10 mouse cellular contexts compared by ENCODE assay signal in the genomic region with DNA sequence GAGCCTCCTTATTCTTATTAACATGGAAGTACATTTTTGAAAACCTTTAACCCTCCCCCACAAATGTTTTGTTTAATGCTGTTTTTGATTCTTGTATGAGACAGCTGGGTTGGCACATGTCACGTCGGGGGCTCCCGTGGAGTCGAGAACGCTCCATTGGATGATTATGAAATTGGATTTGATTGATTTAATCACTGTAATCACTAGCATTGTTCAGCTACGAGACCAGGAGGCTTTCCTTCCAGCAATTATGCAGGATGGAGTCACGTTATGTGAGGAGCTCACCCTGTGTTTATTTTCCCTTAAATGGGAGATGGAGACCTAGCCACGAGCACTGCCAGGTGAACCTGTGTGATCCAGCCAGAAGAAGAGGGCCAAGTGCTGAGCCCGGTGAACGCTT. TPM values are rescaled to one million over a fixed set of nuclear protein-coding genes. Genes with fewer than 3 reads are reported as not detected.
DNase-seq lines count a peak whose midpoint lies in the region; ATAC-seq and TF ChIP-seq lines count a peak whose summit lies in the region.
"Had no signal": no experiment of that assay in that cellular context is flagged by ENCODE, and none has a peak within 500 bp of the region (broad histone marks: within the 10 kb centered on the region; RNA-seq: fewer than 3 reads in every experiment).

A gene (plus strand): TSS at position 357 of the 400 bp plus-strand sequence.

- WGBS in hindbrain, embryonic 11.5 days, result 85% methylated on average over 10 of the region's 10 CpGs
- 83% methylated on average over 10 of the region's 10 CpGs for WGBS in hindbrain, embryonic 10.5 days
- 49% methylated on average over 10 of the region's 10 CpGs for WGBS in hindbrain, postnatal 0 days
- WGBS in midbrain, embryonic 15.5 days, result 53% methylated on average over 10 of the region's 10 CpGs
- 63% methylated on average over 10 of the region's 10 CpGs for WGBS in lung, postnatal 0 days

- H3K27me3 ChIP-seq in hindbrain, embryonic 11.5 days (ENCODE audit: control insufficient read depth, insufficient read depth, low read length), result no peaks in the 10 kb centered on the region
- H3K27me3 ChIP-seq in hindbrain, embryonic 10.5 days (ENCODE audit: insufficient read depth, poor library complexity, severe bottlenecking), result no peaks in the 10 kb centered on the region
- H3K27me3 ChIP-seq in hindbrain, postnatal 0 days (ENCODE audit: insufficient read depth, low read length), result no peaks in the 10 kb centered on the region
- no peaks in the 10 kb centered on the region for H3K27me3 ChIP-seq in midbrain, embryonic 15.5 days (replicated peaks)
- H3K27me3 ChIP-seq in lung, postnatal 0 days (replicated peaks; ENCODE audit: insufficient read depth, low read length), result no peaks in the 10 kb centered on the region

- H3K4me3 ChIP-seq in hindbrain, embryonic 11.5 days (ENCODE audit: low read depth, low read length), result no peak within 1 kb of the TSS
- no peak within 1 kb of the TSS for H3K4me3 ChIP-seq in hindbrain, embryonic 10.5 days
- H3K4me3 ChIP-seq in hindbrain, postnatal 0 days (ENCODE audit: low read length), result no peak within 1 kb of the TSS
- no peak within 1 kb of the TSS for H3K4me3 ChIP-seq in midbrain, embryonic 15.5 days
- no peak within 1 kb of the TSS for H3K4me3 ChIP-seq in lung, postnatal 0 days (ENCODE audit: low read depth, low read length)

- no peaks in the 10 kb centered on the region for H3K9me3 ChIP-seq in hindbrain, embryonic 11.5 days (ENCODE audit: control insufficient read depth, low read length)
- H3K9me3 ChIP-seq in hindbrain, embryonic 10.5 days, result no peaks in the 10 kb centered on the region
- no peaks in the 10 kb centered on the region for H3K9me3 ChIP-seq in hindbrain, postnatal 0 days (ENCODE audit: low read length)
- no peaks in the 10 kb centered on the region for H3K9me3 ChIP-seq in midbrain, embryonic 15.5 days
- no peaks in the 10 kb centered on the region for H3K9me3 ChIP-seq in lung, postnatal 0 days (ENCODE audit: low read length)

- H3K27ac ChIP-seq in hindbrain, embryonic 11.5 days (ENCODE audit: low read depth, low read length), result no peak within 1 kb of the TSS
- no peak within 1 kb of the TSS for H3K27ac ChIP-seq in hindbrain, embryonic 10.5 days
- peak within 1 kb of the TSS; percentile 37 for H3K27ac ChIP-seq in hindbrain, postnatal 0 days
- 0 out of 2 replicates have a peak within 1 kb of the TSS, but pooled peaks have one; percentile 21 for H3K27ac ChIP-seq in midbrain, embryonic 15.5 days
- no peak within 1 kb of the TSS for H3K27ac ChIP-seq in lung, postnatal 0 days (ENCODE audit: low read length)

- TF ChIP-seq CTCF in hindbrain, postnatal 0 days (IDR thresholded peaks at IDR 0.05; ENCODE audit: low read depth), result no peak
- no peak for TF ChIP-seq CTCF in lung, postnatal 0 days (IDR thresholded peaks at IDR 0.05)

- no peak within 1 kb of the TSS for H3K4me2 ChIP-seq in hindbrain, embryonic 11.5 days (replicated peaks; ENCODE audit: low read depth, low read length)
- no peak within 1 kb of the TSS for H3K4me2 ChIP-seq in hindbrain, postnatal 0 days (ENCODE audit: low read depth, low read length)
- no peak within 1 kb of the TSS for H3K4me2 ChIP-seq in midbrain, embryonic 15.5 days
- no peak within 1 kb of the TSS for H3K4me2 ChIP-seq in lung, postnatal 0 days (replicated peaks; ENCODE audit: low read depth, low read length)
- H3K4me2 ChIP-seq: lung, embryonic 14.5 days had no signal

- no peak for DNase-seq in hindbrain, embryonic 11.5 days (ENCODE audit: low spot score)
- DNase-seq in hindbrain, embryonic 10.5 days (ENCODE audit: low spot score), result no peak
- DNase-seq in hindbrain, postnatal 0 days (ENCODE audit: low spot score), result peak; percentile 61
- no peak for DNase-seq in adrenal gland, postnatal 10 days
- DNase-seq in lung, postnatal 0 days (ENCODE audit: low spot score), result no peak
- DNase-seq in cerebellum, adult 11-12 months, result no peak
- DNase-seq: lung, embryonic 14.5 days; right cerebral cortex, postnatal 25 days had no signal

- TF ChIP-seq EP300 in lung, postnatal 0 days (IDR thresholded peaks at IDR 0.05), result no peak

- no peaks in the 10 kb centered on the region for H3K36me3 ChIP-seq in hindbrain, embryonic 11.5 days (ENCODE audit: control insufficient read depth, insufficient read depth, low read length)
- no peaks in the 10 kb centered on the region for H3K36me3 ChIP-seq in hindbrain, embryonic 10.5 days
- no peaks in the 10 kb centered on the region for H3K36me3 ChIP-seq in hindbrain, postnatal 0 days (ENCODE audit: insufficient read depth, low read length)
- H3K36me3 ChIP-seq in midbrain, embryonic 15.5 days (replicated peaks), result no peaks in the 10 kb centered on the region
- no peaks in the 10 kb centered on the region for H3K36me3 ChIP-seq in lung, postnatal 0 days (ENCODE audit: insufficient read depth, low read length)

- ATAC-seq in hindbrain, embryonic 11.5 days (ENCODE audit: low FRiP score), result no peak
- no peak for ATAC-seq in erythroblast, adult 5-6 weeks (replicated peaks; ENCODE audit: low FRiP score, poor library complexity, severe bottlenecking)
- peak; percentile 53 for ATAC-seq in hindbrain, postnatal 0 days
- ATAC-seq in midbrain, embryonic 15.5 days (replicated peaks), result no peak
- ATAC-seq in lung, postnatal 0 days, result no peak

- H3K9ac ChIP-seq in hindbrain, embryonic 11.5 days (ENCODE audit: low read depth, low read length), result no peak within 1 kb of the TSS
- H3K9ac ChIP-seq in hindbrain, postnatal 0 days (replicated peaks; ENCODE audit: low read length), result no peak within 1 kb of the TSS
- no peak within 1 kb of the TSS for H3K9ac ChIP-seq in midbrain, embryonic 15.5 days
- H3K9ac ChIP-seq in lung, postnatal 0 days (replicated peaks; ENCODE audit: low read depth), result no peak within 1 kb of the TSS
- H3K9ac ChIP-seq: lung, embryonic 14.5 days had no signal

- no peaks in the 10 kb centered on the region for H3K4me1 ChIP-seq in hindbrain, embryonic 11.5 days (replicated peaks; ENCODE audit: control insufficient read depth, insufficient read depth, low read length)
- H3K4me1 ChIP-seq in hindbrain, embryonic 10.5 days (replicated peaks), result peaks cover 5% of the 10 kb centered on the region
- H3K4me1 ChIP-seq in hindbrain, postnatal 0 days (ENCODE audit: insufficient read depth, low read length), result peaks cover 2% of the 10 kb centered on the region; the same call in 1 of the 2 replicates
- H3K4me1 ChIP-seq in midbrain, embryonic 15.5 days, result peaks cover 9% of the 10 kb centered on the region
- H3K4me1 ChIP-seq in lung, postnatal 0 days (ENCODE audit: insufficient read depth, low read depth, low read length), result no peaks in the 10 kb centered on the region

RNA-seq across cellular contexts. Expression of the gene that starts here (rescaled TPM):
- polyA plus RNA-seq in hindbrain, embryonic 11.5 days (2014; fragmentation: Nextera tagmentation; extraction: Ambion mirVana), result 9.5 and 10.4 TPM in 2 replicates
- polyA plus RNA-seq in hindbrain, embryonic 10.5 days (2016; fragmentation: Nextera tagmentation; extraction: Ambion mirVana), result 3.7 and 6.4 TPM in 2 replicates
- total RNA-seq in erythroblast, adult 5-6 weeks (2015; ENCODE audit: low replicate concordance), result 20.2 and 21.1 TPM in 2 replicates
- 13.3 and 18.8 TPM in 2 replicates for total RNA-seq in erythroblast, adult 5-6 weeks (2017; ENCODE audit: low replicate concordance)
- total RNA-seq in hindbrain, postnatal 0 days (2014; rRNA removed), result 32.9 and 34.8 TPM in 2 replicates
- 12.5 and 13.1 TPM in 2 replicates for polyA plus RNA-seq in hindbrain, postnatal 0 days (2015; fragmentation: Nextera tagmentation; extraction: Ambion mirVana)
- 32.3 and 34.0 TPM in 2 replicates for polyA plus RNA-seq in midbrain, embryonic 15.5 days (2015; fragmentation: Nextera tagmentation; extraction: Ambion mirVana)
- total RNA-seq in adrenal gland, postnatal 10 days (2021), result 10 to 100 TPM in 1 of 2 experiments, 1 to 10 TPM in 1; 7.5 to 10.9 TPM
- 3.1 and 3.9 TPM in 2 replicates for polyA plus RNA-seq in lung, postnatal 0 days (2015; fragmentation: Nextera tagmentation; extraction: Ambion mirVana)

Comparison
In these comparisons a context has a peak if more than half of its experiments do, and no peak if none do; other contexts are left out.
1. H3K27ac ChIP-seq: peak in hindbrain, postnatal 0 days (single experiment) and midbrain, embryonic 15.5 days (single experiment); none in hindbrain, embryonic 11.5 days (single experiment), hindbrain, embryonic 10.5 days (single experiment) and lung, postnatal 0 days (single experiment).